Mouse (Mus musculus) lung, adult 2 months (tissue): Measurements from ENCODE around the gene Olfr1189. TPM values are rescaled to one million over a fixed set of nuclear protein-coding genes. Genes with fewer than 3 reads are reported as not detected.
"Not testable (repeated sequence)": the region's sequence is repeated elsewhere in the genome, so short reads cannot be mapped to it uniquely, and the experiment has no call there.

Source experiments
- DNase-seq: peaks from one replicate; pipeline ENCODE4 v3.0.0; 2022
- H3K4me1 ChIP-seq: fragments of 200-500 bp; 2 replicates; pipeline ENCODE4 v1.6.1; 2011; ENCODE audit warnings: low read length; ENCODE audit not compliant: control insufficient read depth, insufficient read depth
- H3K4me3 ChIP-seq: fragments of 200-500 bp; replicated peaks from 2 replicates; pipeline ENCODE3; 2011; ENCODE audit warnings: low read depth, mild to moderate bottlenecking, control low read depth, low read length; ENCODE audit errors: extremely low read depth
- CTCF ChIP-seq: fragments of 200-500 bp; IDR thresholded peaks from 2 replicates; pipeline ENCODE4 v1.5.1; 2011; ENCODE audit warnings: mild to moderate bottlenecking, low read length, control low read depth; ENCODE audit not compliant: insufficient read depth
- POLR2A ChIP-seq: fragments of 200-500 bp; IDR thresholded peaks from 2 replicates; pipeline ENCODE4 v1.6.1; 2011; ENCODE audit warnings: low read depth, mild to moderate bottlenecking, control low read depth, low read length, borderline replicate concordance; ENCODE audit errors: extremely low read depth
- WGBS: fragments of 180-500 bp; shearing (Covaris S2); methylation state at CpG from one replicate; pipeline ENCODE4 v1.1.7; 2018; 5-methylcytosine and 5-hydroxymethylcytosine counted together
- polyA plus RNA-seq: library from polyadenylated mRNA; depleted of rRNA; stranded (reverse); fragments of >200 nt; gene quantifications from 2 replicates; pipeline ENCODE4 v1.2.3, GENCODE M21; 2012; rRNA removed

Gene Olfr1189
- polyA plus RNA-seq: not detected in 2 replicates

DNA sequence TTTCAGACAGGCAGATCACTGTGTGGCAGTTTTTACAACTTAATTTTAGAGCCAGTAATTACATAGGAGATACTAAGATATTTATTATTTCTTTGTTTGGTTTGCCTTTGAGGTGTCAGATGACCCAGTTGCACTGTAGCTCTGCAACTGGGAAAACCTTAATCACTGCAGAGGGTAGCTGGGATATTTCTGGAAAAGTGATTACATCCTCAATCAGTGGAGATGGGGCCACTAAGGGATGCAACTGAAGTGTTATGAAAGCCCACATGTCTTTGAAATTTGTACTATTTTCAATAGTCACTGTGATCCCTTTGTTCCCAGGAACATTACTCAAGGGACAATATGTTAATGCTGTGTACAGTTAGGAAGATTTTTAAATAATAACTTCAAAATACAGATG lies at the start of gene Olfr1189:
Olfr1189 (plus strand) TSS at position 301 of the 400 bp plus-strand sequence.
- no peak for DNase-seq
- Histone ChIP-seq H3K4me3 (no peak within 1 kb of the TSS), H3K4me1 (no peaks in the 10 kb centered on the region)
- TF ChIP-seq CTCF (no peak), POLR2A (no peak)

- 74% methylated on average over 2 of the region's 2 CpGs for WGBS
- no peak for DNase-seq
- no peaks in the 10 kb centered on the region for H3K4me1 ChIP-seq
- TF ChIP-seq CTCF (no peak), POLR2A (no peak)
- no peak within 1 kb of the TSS for H3K4me3 ChIP-seq
Observed at GRCm38 (mm10) chr2:88556635-88557034, 29.6 kb upstream of the Olfr1189 start, which contains the start of gene Olfr1188. Gene Olfr1188 (plus strand): TSS chr2:88556935.

DNA sequence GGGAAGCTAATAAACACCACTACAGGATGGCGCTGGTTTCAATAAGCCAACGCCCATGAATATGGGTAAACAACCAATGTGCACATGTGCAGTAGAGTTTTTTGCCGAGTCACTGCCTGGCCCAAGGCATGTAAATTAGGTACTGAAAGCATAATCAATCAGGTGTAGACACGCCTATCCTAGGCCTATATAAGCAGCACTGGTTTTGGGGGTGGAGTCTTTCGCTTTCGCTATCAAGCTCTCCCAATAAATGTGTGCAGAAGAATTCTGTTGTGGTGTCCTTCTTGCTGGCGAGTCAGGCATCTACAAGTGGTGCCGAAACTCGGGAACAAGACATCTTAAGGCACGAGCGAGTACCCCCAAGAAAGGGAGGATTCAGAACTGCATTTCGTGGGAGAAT lies 13.6 kb upstream of the Olfr1189 start:
- WGBS: 83% methylated on average over 12 of the region's 12 CpGs
- not testable (repeated sequence) for H3K4me3 ChIP-seq, DNase-seq, H3K4me1 ChIP-seq

GRCm38 (mm10) chr2:88640242-88640641 lies 54.0 kb downstream of the Olfr1189 start, which contains the start of gene Olfr1191-ps1:
Gene Olfr1191-ps1 (plus strand): TSS chr2:88640542.
- not testable (repeated sequence) for H3K4me1 ChIP-seq, H3K4me3 ChIP-seq, DNase-seq
- WGBS: 77% methylated on average over 1 of the region's 1 CpGs

Other genes with a start within 250 kb of the Olfr1189 start
- gene Olfr1176, start 249.7 kb upstream of the Olfr1189 start, polyA plus RNA-seq: not detected in 2 replicates
- gene Olfr1177-ps, start 240.0 kb upstream of the Olfr1189 start, polyA plus RNA-seq: not detected in 2 replicates
- not detected in 2 replicates for gene Olfr1178, start 199.4 kb upstream of the Olfr1189 start, polyA plus RNA-seq
- gene Olfr1179, start 180.0 kb upstream of the Olfr1189 start, polyA plus RNA-seq: not detected in 2 replicates
- gene Olfr1180, start 167.3 kb upstream of the Olfr1189 start, polyA plus RNA-seq: not detected in 2 replicates
- not detected in 2 replicates for gene Olfr1181, start 160.3 kb upstream of the Olfr1189 start, polyA plus RNA-seq
- gene Gm13757, start 137.3 kb upstream of the Olfr1189 start, polyA plus RNA-seq: not detected in 2 replicates
- gene Olfr1183, start 131.6 kb upstream of the Olfr1189 start, polyA plus RNA-seq: not detected in 2 replicates
- gene Olfr1184, start 102.9 kb upstream of the Olfr1189 start, polyA plus RNA-seq: not detected in 2 replicates
- gene Olfr1185-ps1, start 93.1 kb upstream of the Olfr1189 start, polyA plus RNA-seq: not detected in 2 replicates
- gene Olfr1186, start 67.9 kb upstream of the Olfr1189 start, polyA plus RNA-seq: not detected in 2 replicates
- not detected in 2 replicates for gene Olfr1188, start 29.5 kb upstream of the Olfr1189 start, polyA plus RNA-seq
- not detected in 2 replicates for gene Olfr1191-ps1, start 54.1 kb downstream of the Olfr1189 start, polyA plus RNA-seq
- not detected in 2 replicates for gene Olfr1192-ps1, start 62.1 kb downstream of the Olfr1189 start, polyA plus RNA-seq
- not detected in 2 replicates for gene Olfr1193, start 89.2 kb downstream of the Olfr1189 start, polyA plus RNA-seq
- gene Olfr1195, start 102.7 kb downstream of the Olfr1189 start, polyA plus RNA-seq: not detected in 2 replicates
- not detected in 2 replicates for gene Olfr1196, start 118.1 kb downstream of the Olfr1189 start, polyA plus RNA-seq
- not detected in 2 replicates for gene Olfr1197, start 145.9 kb downstream of the Olfr1189 start, polyA plus RNA-seq
- gene Olfr1198, start 164.9 kb downstream of the Olfr1189 start, polyA plus RNA-seq: not detected in 2 replicates
- gene Olfr1199, start 174.0 kb downstream of the Olfr1189 start, polyA plus RNA-seq: not detected in 2 replicates
- not detected in 2 replicates for gene Olfr1200, start 184.0 kb downstream of the Olfr1189 start, polyA plus RNA-seq
- not detected in 2 replicates for gene Olfr1201, start 206.6 kb downstream of the Olfr1189 start, polyA plus RNA-seq
- not detected in 2 replicates for gene Olfr1202, start 228.0 kb downstream of the Olfr1189 start, polyA plus RNA-seq
- not detected in 2 replicates for gene Olfr1205, start 243.3 kb downstream of the Olfr1189 start, polyA plus RNA-seq